Mouse (Mus musculus) bone marrow macrophage, adult 2 months (primary cell): ENCODE data around the gene Crtam. TPM values are rescaled to one million over a fixed set of nuclear protein-coding genes. Genes with fewer than 3 reads are reported as not detected.

Source experiments
- H3K27ac ChIP-seq: 2 replicates; pipeline ENCODE4 v1.5.1; 2012; ENCODE audit warnings: low read depth, low read length; ENCODE audit not compliant: insufficient read depth
- H3K4me1 ChIP-seq: 2 replicates; pipeline ENCODE4 v1.6.1; 2012; ENCODE audit warnings: low read length; ENCODE audit not compliant: control insufficient read depth, insufficient read depth
- H3K4me3 ChIP-seq: 2 replicates; pipeline ENCODE4 v1.5.1; 2012; ENCODE audit warnings: mild to moderate bottlenecking, low read length, moderate library complexity; ENCODE audit not compliant: insufficient read depth
- CTCF ChIP-seq: IDR thresholded peaks from 2 replicates; pipeline ENCODE4 v1.5.1; 2012; ENCODE audit warnings: low read depth, mild to moderate bottlenecking, low read length, moderate library complexity
- POLR2A ChIP-seq: IDR thresholded peaks from 2 replicates; pipeline ENCODE4 v1.6.1; 2012; ENCODE audit warnings: mild to moderate bottlenecking, low read depth, low read length, borderline replicate concordance
- polyA plus RNA-seq: library from polyadenylated mRNA; stranded (reverse); fragments of >200 nt; gene quantifications from 2 replicates; pipeline ENCODE4 v1.2.4, GENCODE M21; 2012; ENCODE audit not compliant: missing spikeins, insufficient read depth, insufficient read length

Gene Crtam
- polyA plus RNA-seq, 1 experiment = not detected

GRCm38 (mm10) chr9:41043641-41044040 is 39.2 kb upstream of the Crtam start:
- Histone ChIP-seq H3K27ac (no peak overlapping the region), H3K4me1 (peaks cover 6% of the 10 kb centered on the region), H3K4me3 (no peak overlapping the region)
- TF ChIP-seq CTCF (no peak), POLR2A (no peak)

DNA sequence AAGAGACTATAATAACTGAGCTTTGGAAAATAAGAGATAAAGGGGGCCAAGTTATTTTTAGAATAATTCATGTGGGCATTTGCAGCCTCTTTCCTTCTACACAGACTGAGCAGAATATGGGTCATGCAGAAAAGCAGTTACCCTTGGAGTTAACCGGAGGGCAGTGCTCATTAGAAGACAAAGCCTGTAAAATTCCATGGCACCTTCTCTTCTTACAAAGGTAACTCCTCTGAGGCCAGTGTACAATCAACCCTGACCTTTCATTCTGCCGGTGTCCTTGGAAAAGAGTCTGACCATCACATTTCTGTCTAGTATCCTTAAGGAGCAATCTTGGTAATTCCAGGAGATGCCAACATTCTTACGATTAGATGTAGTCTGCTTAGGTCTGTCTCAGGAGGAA is 37.0 kb upstream of the Crtam start:
- no peak overlapping the region for H3K4me3 ChIP-seq
- H3K4me1 ChIP-seq = no peaks in the 10 kb centered on the region
- no peak overlapping the region for H3K27ac ChIP-seq
- TF ChIP-seq POLR2A (no peak), CTCF (no peak)

DNA sequence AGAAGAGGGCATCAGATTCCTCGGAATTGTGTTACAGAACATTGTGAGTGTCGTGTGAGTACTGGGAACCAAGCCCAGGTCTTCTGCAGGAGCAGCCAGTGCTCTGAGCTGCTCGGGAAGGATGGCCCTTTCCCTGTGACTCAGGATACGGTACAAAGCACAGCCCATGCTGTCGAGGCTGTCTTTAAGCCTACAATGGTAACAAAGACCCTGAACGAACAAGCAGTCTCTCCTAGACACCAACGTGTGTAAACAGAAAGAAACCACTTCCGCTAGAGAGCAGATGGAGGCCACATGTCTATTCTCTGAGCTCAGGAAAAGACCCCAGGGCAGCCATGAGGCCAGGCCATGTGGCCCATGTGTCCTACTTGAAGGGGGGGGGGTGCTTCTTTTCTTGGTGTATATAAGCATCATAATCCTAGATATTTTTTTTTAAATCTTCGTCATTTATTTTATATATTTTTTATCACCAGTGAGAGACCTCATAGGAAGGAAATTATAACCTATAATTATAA is 33.8 kb upstream of the Crtam start:
- H3K4me3 ChIP-seq = no peak overlapping the region

GRCm38 (mm10) chr9:41031590-41032489 is 27.4 kb upstream of the Crtam start:
- no peak for TF ChIP-seq POLR2A
- TF ChIP-seq CTCF = no peak
- Histone ChIP-seq H3K4me1 (no peaks in the 10 kb centered on the region), H3K27ac (no peak overlapping the region), H3K4me3 (no peak overlapping the region)

More for the DNA sequence above, 33.8 kb upstream of the Crtam start:
- H3K27ac ChIP-seq = no peak overlapping the region
- TF ChIP-seq POLR2A (no peak), CTCF (no peak)
- H3K4me1 ChIP-seq = no peaks in the 10 kb centered on the region

DNA sequence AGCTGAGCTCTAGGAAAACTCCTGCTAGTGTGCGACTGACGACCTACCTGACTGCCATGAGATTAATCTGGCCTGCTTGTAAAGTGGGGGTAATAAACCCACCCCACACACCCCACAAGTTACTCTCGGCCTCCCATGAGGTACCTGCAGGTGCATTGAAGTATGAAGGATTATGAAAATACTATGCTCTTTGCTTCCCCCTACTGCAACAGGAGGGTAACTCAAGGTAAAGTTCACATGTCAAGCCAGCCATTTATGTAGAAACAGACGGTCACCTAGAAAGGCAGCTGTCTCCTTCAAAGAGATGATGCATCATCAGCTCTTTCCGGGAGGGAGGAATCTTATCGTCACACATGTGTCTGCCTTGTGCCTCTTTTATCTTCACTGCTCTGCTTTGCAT is 25.4 kb upstream of the Crtam start:
- H3K4me1 ChIP-seq = no peaks in the 10 kb centered on the region
- TF ChIP-seq POLR2A (no peak), CTCF (no peak)
- H3K4me3 ChIP-seq = no peak overlapping the region
- H3K27ac ChIP-seq = no peak overlapping the region

DNA sequence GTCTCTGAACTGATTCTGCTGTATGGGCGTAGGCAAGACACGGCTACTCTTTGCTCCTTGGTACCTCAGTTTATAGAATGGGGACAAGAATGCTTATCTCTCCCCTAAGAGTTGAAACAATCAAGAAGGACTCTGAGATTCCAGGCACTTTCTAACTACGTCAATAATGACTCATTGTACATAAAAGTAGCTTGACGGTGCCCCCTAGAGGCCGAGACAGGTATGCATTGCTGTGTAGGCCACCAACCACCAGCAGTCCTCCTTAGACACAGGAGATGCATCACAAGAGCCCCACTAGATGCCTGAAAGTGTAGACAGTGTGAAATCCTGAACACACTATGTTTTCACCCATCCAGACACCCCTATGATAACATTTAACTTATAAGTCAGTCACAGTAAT is 24.0 kb upstream of the Crtam start:
- Histone ChIP-seq H3K27ac (no peak overlapping the region), H3K4me3 (no peak overlapping the region), H3K4me1 (no peaks in the 10 kb centered on the region)
- TF ChIP-seq CTCF (peak; percentile 54; the same call in 1 of the 2 replicates), POLR2A (no peak)

DNA sequence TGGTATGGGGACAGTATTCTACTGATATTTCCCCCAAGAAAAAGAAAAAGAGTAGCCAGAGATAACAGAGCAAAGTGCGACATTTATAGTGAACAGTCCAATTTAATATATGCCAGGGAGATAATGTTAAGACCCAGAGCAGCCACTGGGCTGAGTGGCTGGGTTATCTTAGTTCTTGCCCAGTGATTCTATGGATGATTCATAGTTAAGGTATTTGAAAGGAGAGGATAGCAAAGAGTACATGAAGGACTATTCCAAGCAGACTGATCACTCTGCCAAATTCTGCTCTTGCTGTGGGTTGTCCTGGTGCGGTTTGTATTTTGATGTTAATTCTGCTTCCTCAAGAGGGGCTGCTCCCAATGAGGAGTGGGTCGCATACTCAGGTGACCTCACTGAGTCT is 17.3 kb upstream of the Crtam start:
- H3K4me3 ChIP-seq = no peak overlapping the region
- TF ChIP-seq POLR2A = no peak
- no peak for TF ChIP-seq CTCF
- no peaks in the 10 kb centered on the region for H3K4me1 ChIP-seq
- H3K27ac ChIP-seq = no peak overlapping the region

- TF ChIP-seq POLR2A (no peak), CTCF (no peak)
- Histone ChIP-seq H3K27ac (no peak overlapping the region), H3K4me1 (no peaks in the 10 kb centered on the region), H3K4me3 (no peak overlapping the region)
Measured at GRCm38 (mm10) chr9:41020486-41020885, 16.1 kb upstream of the Crtam start.

DNA sequence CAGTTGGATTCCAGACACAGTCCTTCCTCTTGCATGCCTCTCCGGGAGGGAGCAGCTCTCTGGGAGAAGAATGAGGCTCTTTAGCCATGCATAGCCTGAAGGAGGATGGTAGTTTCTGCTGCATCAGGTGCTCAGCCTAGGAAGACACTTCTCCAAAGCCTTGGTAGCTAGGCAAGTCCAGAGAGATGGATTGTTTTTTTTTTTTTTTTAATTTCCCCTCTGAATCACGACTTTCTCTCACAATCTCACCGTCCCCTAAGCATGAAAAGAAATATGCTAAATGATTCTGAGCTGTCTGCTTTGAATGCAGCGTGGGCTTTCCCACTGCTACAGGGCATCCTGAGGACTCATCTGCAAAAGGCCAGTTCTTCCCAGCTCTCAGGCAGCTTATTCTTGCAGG is 10.1 kb upstream of the Crtam start:
- TF ChIP-seq CTCF = no peak
- TF ChIP-seq POLR2A = no peak
- Histone ChIP-seq H3K4me3 (no peak overlapping the region), H3K4me1 (no peaks in the 10 kb centered on the region), H3K27ac (no peak overlapping the region)

DNA sequence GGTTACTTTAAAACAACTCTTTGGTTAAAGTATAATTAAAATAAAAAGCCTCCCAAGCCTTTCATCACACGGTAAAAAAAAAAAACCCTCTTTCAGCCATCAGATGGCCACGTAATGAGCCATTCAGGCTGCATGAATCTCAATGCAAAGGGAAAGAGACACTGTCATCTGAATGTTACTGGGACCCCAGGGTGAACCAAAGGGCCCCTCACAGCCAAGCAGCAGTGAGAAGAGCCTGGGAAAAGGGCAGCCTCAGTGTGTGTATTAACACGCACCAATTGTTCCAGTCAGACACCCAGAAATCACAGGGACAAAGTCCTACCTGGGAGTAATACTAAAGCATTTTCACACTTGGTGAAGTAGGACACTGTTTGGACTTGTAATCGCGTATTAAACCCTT is 8.0 kb upstream of the Crtam start:
- TF ChIP-seq CTCF (no peak), POLR2A (no peak)
- Histone ChIP-seq H3K27ac (no peak overlapping the region), H3K4me1 (no peaks in the 10 kb centered on the region), H3K4me3 (no peak overlapping the region)

GRCm38 (mm10) chr9:41011512-41012436 is 7.3 kb upstream of the Crtam start:
- no peak for TF ChIP-seq CTCF
- TF ChIP-seq POLR2A = no peak
- Histone ChIP-seq H3K4me1 (no peaks in the 10 kb centered on the region), H3K4me3 (no peak overlapping the region), H3K27ac (no peak overlapping the region)
